Mouse (Mus musculus) brown adipose tissue, adult 24 weeks (tissue): ENCODE measurements around the gene Mfap4. TPM values are rescaled to one million over a fixed set of nuclear protein-coding genes. Genes with fewer than 3 reads are reported as not detected.

Experiments
- H3K27ac ChIP-seq: fragments of 200-500 bp; replicated peaks from 2 replicates; pipeline ENCODE4 v1.5.1; 2012; ENCODE audit warnings: low read depth, mild to moderate bottlenecking, low read length
- H3K4me1 ChIP-seq: fragments of 200-500 bp; 2 replicates; pipeline ENCODE4 v1.6.1; 2012; ENCODE audit warnings: low read length, mixed read lengths; ENCODE audit not compliant: control insufficient read depth, insufficient read depth, insufficient read length
- H3K4me3 ChIP-seq: fragments of 200-500 bp; 2 replicates; pipeline ENCODE4 v1.5.1; 2012; ENCODE audit warnings: low read depth, mild to moderate bottlenecking, low read length, moderate library complexity; ENCODE audit not compliant: insufficient read depth
- polyA plus RNA-seq: library from polyadenylated mRNA; stranded (reverse); fragments of >200 nt; gene quantifications from 2 replicates; pipeline ENCODE4 v1.2.4, GENCODE M21; 2012; ENCODE audit not compliant: missing spikeins, insufficient read depth, insufficient read length

Gene Mfap4
- 1.8 and 2.0 TPM in 2 replicates for polyA plus RNA-seq

- no peak within 1 kb of the TSS for H3K4me3 ChIP-seq
- no peak within 1 kb of the TSS for H3K27ac ChIP-seq
- no peaks in the 10 kb centered on the region for H3K4me1 ChIP-seq
Observed at GRCm38 (mm10) chr11:61484613-61485540, at the start of gene Mfap4. Mfap4 (plus strand) TSS chr11:61485431.

- no peak overlapping the region for H3K4me3 ChIP-seq
- no peaks in the 10 kb centered on the region for H3K4me1 ChIP-seq
- H3K27ac ChIP-seq: no peak overlapping the region
Observed at GRCm38 (mm10) chr11:61436298-61436697, 48.9 kb upstream of the Mfap4 start.

- Histone ChIP-seq H3K4me3 (no peak overlapping the region), H3K27ac (no peak overlapping the region), H3K4me1 (no peaks in the 10 kb centered on the region)
Observed at GRCm38 (mm10) chr11:61439170-61439569, 46.1 kb upstream of the Mfap4 start.

- Histone ChIP-seq H3K27ac (no peak overlapping the region), H3K4me1 (no peaks in the 10 kb centered on the region), H3K4me3 (no peak overlapping the region)
Observed at GRCm38 (mm10) chr11:61440416-61440815, 44.8 kb upstream of the Mfap4 start.

GRCm38 (mm10) chr11:61441670-61442069, 43.6 kb upstream of the Mfap4 start:
- H3K27ac ChIP-seq: no peak overlapping the region
- H3K4me1 ChIP-seq: no peaks in the 10 kb centered on the region
- no peak overlapping the region for H3K4me3 ChIP-seq

GRCm38 (mm10) chr11:61443807-61444206, 41.4 kb upstream of the Mfap4 start:
- H3K4me1 ChIP-seq: no peaks in the 10 kb centered on the region
- no peak overlapping the region for H3K27ac ChIP-seq

GRCm38 (mm10) chr11:61447296-61447695, 37.9 kb upstream of the Mfap4 start:
- H3K4me3 ChIP-seq: no peak overlapping the region
- no peak overlapping the region for H3K27ac ChIP-seq
- no peaks in the 10 kb centered on the region for H3K4me1 ChIP-seq

More at GRCm38 (mm10) chr11:61443807-61444206, 41.4 kb upstream of the Mfap4 start:
- H3K4me3 ChIP-seq: no peak overlapping the region

- Histone ChIP-seq H3K4me1 (no peaks in the 10 kb centered on the region), H3K27ac (no peak overlapping the region), H3K4me3 (no peak overlapping the region)
Observed at GRCm38 (mm10) chr11:61448041-61448440, 37.2 kb upstream of the Mfap4 start.

- Histone ChIP-seq H3K4me1 (no peaks in the 10 kb centered on the region), H3K27ac (no peak overlapping the region), H3K4me3 (no peak overlapping the region)
Observed at GRCm38 (mm10) chr11:61448599-61449225, 36.5 kb upstream of the Mfap4 start.

- H3K4me1 ChIP-seq: no peaks in the 10 kb centered on the region
- no peak overlapping the region for H3K27ac ChIP-seq
- no peak overlapping the region for H3K4me3 ChIP-seq
Observed at GRCm38 (mm10) chr11:61449499-61450292, 35.5 kb upstream of the Mfap4 start.

GRCm38 (mm10) chr11:61464071-61464470, 21.2 kb upstream of the Mfap4 start:
- no peaks in the 10 kb centered on the region; the same call in 1 of the 2 replicates for H3K4me1 ChIP-seq
- H3K4me3 ChIP-seq: no peak overlapping the region
- no peak overlapping the region for H3K27ac ChIP-seq

- no peaks in the 10 kb centered on the region; the same call in 1 of the 2 replicates for H3K4me1 ChIP-seq
Observed at GRCm38 (mm10) chr11:61465422-61465821, 19.8 kb upstream of the Mfap4 start.

GRCm38 (mm10) chr11:61468534-61468933, 16.7 kb upstream of the Mfap4 start:
- Histone ChIP-seq H3K4me1 (no peaks in the 10 kb centered on the region; the same call in 1 of the 2 replicates), H3K27ac (no peak overlapping the region), H3K4me3 (no peak overlapping the region)

More at GRCm38 (mm10) chr11:61465422-61465821, 19.8 kb upstream of the Mfap4 start:
- Histone ChIP-seq H3K4me3 (no peak overlapping the region), H3K27ac (no peak overlapping the region)

GRCm38 (mm10) chr11:61469317-61469917, 15.8 kb upstream of the Mfap4 start:
- Histone ChIP-seq H3K4me3 (no peak overlapping the region), H3K27ac (no peak overlapping the region), H3K4me1 (no peaks in the 10 kb centered on the region; the same call in 1 of the 2 replicates)
